Mouse (Mus musculus): ENCODE measurements around the gene Zfp963.

DNA sequence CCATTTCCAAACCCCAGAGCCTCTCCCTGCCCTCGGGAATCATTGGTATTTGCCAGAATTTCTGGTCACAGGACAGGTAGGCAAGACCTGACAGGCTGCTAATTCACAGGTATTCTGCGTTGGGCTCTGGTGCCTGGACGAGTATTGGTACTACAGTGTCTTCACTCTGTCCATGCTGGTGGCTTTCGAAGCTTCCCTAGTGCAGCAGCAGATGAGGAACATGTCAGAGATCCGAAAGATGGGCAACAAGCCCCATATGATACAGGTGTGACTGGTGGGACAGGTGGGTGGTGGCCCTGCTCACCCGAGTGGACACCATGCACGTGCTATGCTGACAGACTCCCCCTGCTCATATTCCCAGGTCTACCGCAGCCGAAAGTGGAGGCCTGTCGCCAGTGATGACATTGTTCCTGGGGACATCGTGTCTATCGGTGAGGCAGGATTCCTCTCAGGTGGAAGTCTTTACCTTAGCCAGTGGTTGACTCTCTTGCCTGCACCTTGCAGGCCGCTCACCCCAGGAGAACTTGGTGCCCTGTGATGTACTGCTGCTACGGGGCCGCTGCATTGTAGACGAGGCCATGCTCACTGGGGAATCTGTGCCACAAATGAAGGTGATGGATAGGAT lies 47.1 kb upstream of the Zfp963 start:
- TF ChIP-seq CTCF (IDR thresholded peaks at IDR 0.05; ENCODE audit: borderline replicate concordance, extremely low read depth, insufficient read depth, insufficient read length) (no peak), POLR2A (IDR thresholded peaks at IDR 0.05; ENCODE audit: borderline replicate concordance, extremely low read depth, insufficient read depth, insufficient read length, poor library complexity, severe bottlenecking) (no peak)
